Mouse (Mus musculus) embryonic facial prominence, embryonic 10.5 days (tissue): Measurements from ENCODE around the gene Pcnp. TPM values are rescaled to one million over a fixed set of nuclear protein-coding genes. Genes with fewer than 3 reads are reported as not detected.
"Not testable (repeated sequence)": the region's sequence is repeated elsewhere in the genome, so short reads cannot be mapped to it uniquely, and the experiment has no call there.

Experiments
- DNase-seq: peaks from one replicate; pipeline ENCODE4 v3.0.0-alpha.2; 2017; ENCODE audit warnings: low spot score
- H3K27ac ChIP-seq: fragments of 300-500 bp; sonication (generic); replicated peaks from 2 replicates; pipeline ENCODE4 v1.5.1; 2016; ENCODE audit warnings: mild to moderate bottlenecking
- H3K27me3 ChIP-seq: fragments of 300-500 bp; sonication (generic); replicated peaks from 2 replicates; pipeline ENCODE4 v1.6.1; 2016; ENCODE audit warnings: low read depth, mild to moderate bottlenecking; ENCODE audit not compliant: poor library complexity, severe bottlenecking
- H3K36me3 ChIP-seq: fragments of 300-500 bp; sonication (generic); replicated peaks from 2 replicates; pipeline ENCODE4 v1.6.1; 2016; ENCODE audit warnings: mild to moderate bottlenecking, moderate library complexity
- H3K4me1 ChIP-seq: fragments of 300-500 bp; sonication (generic); 2 replicates; pipeline ENCODE4 v1.6.1; 2016
- H3K4me3 ChIP-seq: fragments of 300-500 bp; sonication (generic); 2 replicates; pipeline ENCODE4 v1.5.1; 2016; ENCODE audit warnings: mild to moderate bottlenecking, moderate library complexity
- H3K9me3 ChIP-seq: fragments of 300-500 bp; sonication (generic); 2 replicates; pipeline ENCODE4 v1.6.1; 2016; ENCODE audit warnings: mild to moderate bottlenecking
- WGBS: fragments of 180-500 bp; shearing (Covaris S2); methylation state at CpG from one replicate; pipeline ENCODE4 v1.1.7; 2016; 5-methylcytosine and 5-hydroxymethylcytosine counted together
- polyA plus RNA-seq: library from polyadenylated mRNA; unstranded; fragments of >200 nt; fragmentation: Nextera tagmentation; extraction: Ambion mirVana; gene quantifications from 2 replicates; pipeline ENCODE4 v1.2.1, GENCODE M21; 2016

Gene Pcnp
- polyA plus RNA-seq, result 307 and 319 TPM in 2 replicates

- under 1% methylated on average over 39 of the region's 39 CpGs for WGBS
- Histone ChIP-seq H3K4me3 (peak within 1 kb of the TSS; percentile 94), H3K36me3 (peaks cover 57% of the 10 kb centered on the region), H3K27me3 (no peaks in the 10 kb centered on the region), H3K4me1 (peaks cover 19% of the 10 kb centered on the region), H3K27ac (peak within 1 kb of the TSS; percentile 98), H3K9me3 (no peaks in the 10 kb centered on the region)
- peak; percentile 98 for DNase-seq
These were observed at the start of gene Pcnp for GRCm38 (mm10) chr16:56029661-56030082. Gene Pcnp, minus strand, starts transcription at chr16:56029739.

GRCm38 (mm10) chr16:56076121-56076869 lies 46.8 kb upstream of the Pcnp start:
- DNase-seq, result no peak
- Histone ChIP-seq H3K4me1 (peaks cover 11% of the 10 kb centered on the region), H3K9me3 (no peaks in the 10 kb centered on the region), H3K27ac (peak overlapping the region; percentile 96), H3K36me3 (peaks cover 7% of the 10 kb centered on the region), H3K27me3 (no peaks in the 10 kb centered on the region), H3K4me3 (peak overlapping the region; percentile 85)
- WGBS, result 13% methylated on average over 11 of the region's 11 CpGs

GRCm38 (mm10) chr16:56075222-56076111 lies 45.9 kb upstream of the Pcnp start:
- H3K4me1 ChIP-seq, result peaks cover 11% of the 10 kb centered on the region
- WGBS, result under 1% methylated on average over 57 of the region's 66 CpGs
- peak overlapping the region; percentile 85 for H3K4me3 ChIP-seq
- no peaks in the 10 kb centered on the region for H3K9me3 ChIP-seq
- no peaks in the 10 kb centered on the region for H3K27me3 ChIP-seq
- peak; percentile 96 for DNase-seq
- H3K36me3 ChIP-seq, result peaks cover 7% of the 10 kb centered on the region
- peak overlapping the region; percentile 96 for H3K27ac ChIP-seq

- DNase-seq, result no peak
- peak overlapping the region; percentile 96 for H3K27ac ChIP-seq
- H3K4me3 ChIP-seq, result no peak overlapping the region
- no peaks in the 10 kb centered on the region for H3K27me3 ChIP-seq
- no peaks in the 10 kb centered on the region for H3K9me3 ChIP-seq
- H3K4me1 ChIP-seq, result peaks cover 11% of the 10 kb centered on the region
- H3K36me3 ChIP-seq, result peaks cover 7% of the 10 kb centered on the region
- WGBS, result 76% methylated on average over 5 of the region's 5 CpGs
These were observed 45.0 kb upstream of the Pcnp start for GRCm38 (mm10) chr16:56074565-56074964.

GRCm38 (mm10) chr16:56074122-56074521 lies 44.6 kb upstream of the Pcnp start:
- Histone ChIP-seq H3K4me1 (peaks cover 11% of the 10 kb centered on the region), H3K36me3 (peaks cover 7% of the 10 kb centered on the region), H3K4me3 (no peak overlapping the region), H3K9me3 (no peaks in the 10 kb centered on the region), H3K27me3 (no peaks in the 10 kb centered on the region), H3K27ac (peak overlapping the region; percentile 10; the same call in 1 of the 2 replicates)
- no peak for DNase-seq
- WGBS, result 89% methylated on average over 1 of the region's 1 CpGs

GRCm38 (mm10) chr16:56073150-56073549 lies 43.6 kb upstream of the Pcnp start:
- H3K4me1 ChIP-seq, result peaks cover 11% of the 10 kb centered on the region
- not testable (repeated sequence) for H3K36me3 ChIP-seq

GRCm38 (mm10) chr16:56072533-56072932 lies 43.0 kb upstream of the Pcnp start:
- Histone ChIP-seq H3K9me3 (no peaks in the 10 kb centered on the region), H3K27me3 (no peaks in the 10 kb centered on the region), H3K27ac (no peak overlapping the region), H3K4me3 (no peak overlapping the region), H3K4me1 (peaks cover 11% of the 10 kb centered on the region), H3K36me3 (no peaks in the 10 kb centered on the region)
- no peak for DNase-seq
- 82% methylated on average over 6 of the region's 6 CpGs for WGBS

More at GRCm38 (mm10) chr16:56073150-56073549, 43.6 kb upstream of the Pcnp start:
- H3K27ac ChIP-seq, DNase-seq, H3K9me3 ChIP-seq, H3K27me3 ChIP-seq, H3K4me3 ChIP-seq: not testable (repeated sequence)
- WGBS, result 89% methylated on average over 6 of the region's 6 CpGs

GRCm38 (mm10) chr16:56071317-56072232 lies 42.0 kb upstream of the Pcnp start:
- Histone ChIP-seq H3K27ac (no peak overlapping the region), H3K27me3 (no peaks in the 10 kb centered on the region), H3K4me1 (peaks cover 10% of the 10 kb centered on the region), H3K4me3 (no peak overlapping the region), H3K36me3 (no peaks in the 10 kb centered on the region), H3K9me3 (no peaks in the 10 kb centered on the region)
- 45% methylated on average over 5 of the region's 5 CpGs for WGBS
- no peak for DNase-seq

- no peaks in the 10 kb centered on the region; the same call in 1 of the 2 replicates for H3K4me1 ChIP-seq
- no peak overlapping the region for H3K27ac ChIP-seq
- H3K4me3 ChIP-seq, result no peak overlapping the region
- DNase-seq, result no peak
- WGBS, result 90% methylated on average over 6 of the region's 6 CpGs
- no peaks in the 10 kb centered on the region for H3K9me3 ChIP-seq
- H3K27me3 ChIP-seq, result no peaks in the 10 kb centered on the region
- H3K36me3 ChIP-seq, result no peaks in the 10 kb centered on the region
These were observed 39.1 kb upstream of the Pcnp start for GRCm38 (mm10) chr16:56068523-56069070.

GRCm38 (mm10) chr16:56066113-56066512 lies 36.6 kb upstream of the Pcnp start:
- Histone ChIP-seq H3K27me3 (no peaks in the 10 kb centered on the region), H3K4me1 (no peaks in the 10 kb centered on the region), H3K4me3 (no peak overlapping the region), H3K27ac (no peak overlapping the region), H3K9me3 (no peaks in the 10 kb centered on the region), H3K36me3 (no peaks in the 10 kb centered on the region)
- DNase-seq, result no peak
- 42% methylated on average over 8 of the region's 8 CpGs for WGBS

- Histone ChIP-seq H3K36me3 (no peaks in the 10 kb centered on the region), H3K27me3 (no peaks in the 10 kb centered on the region), H3K27ac (peak overlapping the region; percentile 82), H3K9me3 (no peaks in the 10 kb centered on the region), H3K4me1 (no peaks in the 10 kb centered on the region), H3K4me3 (peak overlapping the region; percentile 55)
- DNase-seq, result peak; percentile 83
- WGBS, result 12% methylated on average over 20 of the region's 20 CpGs
These were observed 34.9 kb upstream of the Pcnp start for GRCm38 (mm10) chr16:56064334-56064990.
